Mouse (Mus musculus) layer of hippocampus, adult 18-20 months (tissue): ENCODE data around the gene D930020B18Rik. TPM values are rescaled to one million over a fixed set of nuclear protein-coding genes. Genes with fewer than 3 reads are reported as not detected.

Source experiments
- DNase-seq, 2 experiments: peaks; one replicate each; pipeline ENCODE4 v3.0.0; 2022; ENCODE audit warnings: low spot score in 2 of 2
- total RNA-seq, 2 experiments: library from RNA; stranded (reverse); gene quantifications; 2 replicates each; pipeline ENCODE4 v1.2.3; 2021

D930020B18Rik gene
- total RNA-seq, 2 experiments from 2014 or later: 0.23 to 0.84 TPM

GRCm38 (mm10) chr10:121701296-121702248 lies 60.2 kb downstream of the D930020B18Rik start:
- peak; percentile 28 to 72 for DNase-seq

GRCm38 (mm10) chr10:121703619-121704018 lies 62.2 kb downstream of the D930020B18Rik start:
- no peak for DNase-seq

- no peak for DNase-seq
Observed at GRCm38 (mm10) chr10:121704871-121705270, 63.5 kb downstream of the D930020B18Rik start.

- DNase-seq: no peak
Observed at GRCm38 (mm10) chr10:121705399-121706163, 64.2 kb downstream of the D930020B18Rik start.

GRCm38 (mm10) chr10:121716862-121717261 lies 75.5 kb downstream of the D930020B18Rik start:
- no peak for DNase-seq

GRCm38 (mm10) chr10:121718896-121719585 lies 77.7 kb downstream of the D930020B18Rik start:
- DNase-seq: no peak

GRCm38 (mm10) chr10:121720701-121721100 lies 79.3 kb downstream of the D930020B18Rik start:
- no peak for DNase-seq

GRCm38 (mm10) chr10:121726505-121726904 lies 85.1 kb downstream of the D930020B18Rik start:
- no peak for DNase-seq

GRCm38 (mm10) chr10:121727151-121727550 lies 85.8 kb downstream of the D930020B18Rik start:
- no peak for DNase-seq

- no peak for DNase-seq
Observed at GRCm38 (mm10) chr10:121728226-121728625, 86.8 kb downstream of the D930020B18Rik start.

- DNase-seq: no peak
Observed at GRCm38 (mm10) chr10:121731048-121731725, 89.8 kb downstream of the D930020B18Rik start.

- DNase-seq: no peak
Observed at GRCm38 (mm10) chr10:121732542-121732941, 91.2 kb downstream of the D930020B18Rik start.

- DNase-seq: no peak
Observed at GRCm38 (mm10) chr10:121737256-121737655, 95.9 kb downstream of the D930020B18Rik start.

- DNase-seq: peak; percentile 79 to 89
Observed at GRCm38 (mm10) chr10:121739548-121740505, 98.4 kb downstream of the D930020B18Rik start, which contains the start of gene BC048403. Gene BC048403 (plus strand): TSS chr10:121739937.

- DNase-seq: no peak
Observed at GRCm38 (mm10) chr10:121742336-121742735, 100.9 kb downstream of the D930020B18Rik start.
